Mouse (Mus musculus): Measurements from ENCODE around the gene Apobec2.

Gene Apobec2

DNA sequence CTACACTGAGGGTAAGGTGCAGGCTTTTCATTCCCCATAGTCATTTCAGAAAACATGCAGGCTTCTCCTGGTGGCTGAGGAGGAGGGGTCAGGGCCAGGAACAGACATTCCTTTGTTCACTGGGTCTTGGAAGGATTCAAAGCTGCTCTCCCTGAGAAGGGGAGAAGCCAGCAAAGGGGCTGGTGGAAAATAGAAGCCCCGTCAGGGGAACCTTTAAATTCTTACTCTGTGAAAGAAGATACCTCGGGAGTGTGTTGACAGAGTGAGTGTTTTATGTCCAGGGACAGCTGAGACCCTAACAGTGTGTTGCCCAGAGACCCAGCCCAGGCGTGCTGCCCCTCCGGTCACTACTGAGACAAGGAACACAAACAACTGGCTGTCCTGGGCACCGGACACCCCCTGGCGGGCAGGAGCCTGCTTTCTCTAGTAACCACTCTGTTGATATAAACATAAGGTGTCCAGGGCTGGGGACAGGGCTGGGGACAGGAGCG is 4.7 kb upstream of the Apobec2 start:
- DNase-seq (ENCODE audit: low spot score in 2 of 2): no peak

DNA sequence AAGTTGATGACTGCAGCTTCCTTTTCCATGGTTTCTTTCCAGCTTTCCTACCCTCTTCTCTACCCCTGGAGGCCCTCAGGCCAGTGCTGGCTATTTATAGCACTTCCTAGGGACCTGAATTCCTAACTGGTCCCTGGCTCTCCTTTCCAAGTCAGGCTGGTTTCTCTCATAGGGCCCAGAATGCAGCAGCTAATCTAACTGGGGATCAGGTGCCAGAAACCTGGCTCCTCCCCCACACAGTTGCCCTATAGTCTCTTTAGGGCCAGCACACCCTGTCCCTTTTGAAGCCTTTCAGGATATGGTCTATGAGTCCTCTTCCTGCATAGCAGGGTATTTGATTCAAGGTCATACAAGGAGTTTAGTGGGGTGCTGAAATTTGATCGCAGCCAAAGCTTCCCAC is 3.8 kb upstream of the Apobec2 start:
- no peak for DNase-seq (ENCODE audit: low spot score in 2 of 2)

DNA sequence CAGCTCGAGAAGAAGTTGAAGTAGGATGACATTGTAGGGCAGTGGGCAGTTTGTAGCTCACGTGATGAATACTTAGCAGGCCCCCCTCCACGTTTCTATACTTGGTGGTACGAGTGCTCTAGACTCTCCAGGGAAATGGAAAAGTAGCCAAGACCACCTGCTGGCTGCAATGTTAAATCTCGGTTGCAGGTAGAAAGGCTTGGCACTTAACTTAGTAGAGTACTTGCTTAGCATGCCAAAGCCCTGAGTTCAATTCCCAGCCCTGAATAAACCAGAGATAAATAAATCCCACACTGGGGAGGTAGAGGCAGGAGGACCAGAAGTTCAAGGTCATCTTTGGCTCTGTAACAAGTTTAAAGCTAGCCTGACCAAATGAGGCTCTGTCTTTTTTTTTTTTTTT is 1.7 kb upstream of the Apobec2 start:
- DNase-seq (ENCODE audit: low spot score in 2 of 2): no peak

DNA sequence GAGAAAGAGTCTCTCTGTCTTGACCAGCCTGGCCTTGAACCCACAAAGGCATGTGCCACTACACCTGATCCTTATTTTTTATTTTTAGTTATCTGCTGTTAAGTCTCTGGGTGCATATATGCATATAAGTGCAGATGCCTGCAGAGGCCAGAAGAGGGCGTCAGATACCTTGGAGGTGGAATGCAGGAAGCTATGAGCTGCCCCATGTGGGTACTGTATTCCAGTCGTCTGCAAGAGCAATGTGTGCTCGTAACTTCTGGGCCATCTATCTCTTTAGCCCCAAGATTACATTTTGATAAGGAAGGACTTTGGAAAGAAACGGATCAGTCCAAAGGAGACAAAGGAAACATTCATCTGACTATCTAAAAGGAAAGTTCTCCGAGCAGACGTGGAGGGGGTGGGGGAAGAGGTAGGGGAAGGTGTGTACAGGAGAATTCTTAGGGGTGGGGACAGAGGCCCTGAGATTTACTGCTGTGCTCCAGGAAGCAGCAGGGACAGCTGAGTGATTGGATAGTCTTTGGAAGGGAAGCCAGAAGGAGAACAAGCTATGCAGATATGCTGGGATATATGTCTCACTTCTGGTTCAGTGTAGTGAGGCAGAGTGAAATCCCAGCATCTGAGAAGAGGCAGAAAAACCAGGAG is 1.1 kb upstream of the Apobec2 start:
- no peak for DNase-seq (ENCODE audit: low spot score in 2 of 2)

DNA sequence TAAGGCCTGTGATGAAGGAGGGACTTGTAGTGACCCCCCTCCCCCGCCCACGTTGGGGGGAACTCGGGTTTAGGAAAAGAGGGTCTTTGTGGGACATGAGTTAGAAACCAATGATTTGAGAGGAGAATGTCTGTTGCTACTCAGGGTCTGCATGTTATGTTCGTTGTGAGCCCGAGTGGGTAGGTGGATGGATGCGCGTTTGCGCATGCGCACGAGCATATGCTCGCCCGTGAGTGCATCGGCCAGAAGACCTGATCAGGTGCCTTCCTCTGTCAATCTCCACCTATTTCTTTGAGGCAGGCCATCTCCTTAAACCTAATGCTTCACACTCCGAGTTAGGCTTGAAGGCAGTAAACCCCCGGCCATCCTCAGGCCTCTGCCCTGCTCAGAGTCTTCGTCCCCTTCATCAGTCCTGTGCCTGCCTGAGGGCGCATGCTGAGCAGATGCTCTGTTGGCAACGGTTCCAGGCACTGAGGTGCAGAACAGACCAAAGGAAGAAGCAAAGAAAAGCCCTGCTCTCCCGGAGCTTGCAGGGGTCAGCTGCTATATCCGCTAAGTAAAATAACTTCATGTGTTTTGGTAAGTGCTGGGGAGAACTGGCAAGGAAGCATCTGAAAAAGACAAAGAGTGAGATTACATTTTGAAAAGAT is 401 bp upstream of the Apobec2 start:
- no peak for DNase-seq (ENCODE audit: low spot score in 2 of 2)

DNA sequence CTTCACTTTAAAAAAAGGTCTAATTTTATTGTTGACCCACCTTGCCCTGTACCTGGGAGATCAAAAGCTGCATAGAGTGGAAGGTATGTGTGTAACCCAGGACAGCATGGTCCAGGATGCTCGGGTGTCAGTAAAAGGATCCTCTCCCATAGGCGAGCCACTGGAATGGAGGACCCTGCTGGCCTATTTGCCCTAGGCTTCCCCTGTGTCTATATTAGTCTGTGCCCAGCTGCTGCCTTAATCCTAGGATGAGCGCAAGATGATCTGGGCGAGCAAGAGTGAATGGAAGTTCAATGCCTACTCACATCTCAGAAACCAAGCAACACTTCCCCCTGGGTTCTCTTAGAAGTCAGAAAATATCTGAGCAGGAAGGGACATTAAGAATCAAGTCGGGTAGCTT is 1.7 kb downstream of the Apobec2 start:
- no peak for DNase-seq (ENCODE audit: low spot score in 2 of 2)

DNA sequence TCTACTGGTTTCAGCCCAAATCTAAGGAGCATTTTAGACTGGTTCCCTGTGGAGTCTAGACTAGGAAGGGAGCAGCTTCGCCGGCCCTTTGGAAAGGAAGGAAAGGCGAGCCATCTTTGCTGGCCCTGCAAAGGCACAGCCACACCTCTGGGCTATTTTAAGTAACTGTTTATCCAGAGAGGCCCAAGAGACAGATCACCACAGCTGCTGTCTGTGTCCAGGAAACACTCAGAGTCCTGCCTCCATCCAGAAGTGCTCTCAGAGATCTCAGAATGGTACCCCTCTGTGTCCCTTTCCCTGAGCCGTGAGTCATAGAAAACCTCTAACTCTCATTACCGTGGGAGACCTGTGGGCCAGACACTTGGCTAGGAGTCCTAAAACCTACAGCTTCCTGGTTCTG is 2.3 kb downstream of the Apobec2 start:
- no peak for DNase-seq (ENCODE audit: low spot score in 2 of 2)

DNA sequence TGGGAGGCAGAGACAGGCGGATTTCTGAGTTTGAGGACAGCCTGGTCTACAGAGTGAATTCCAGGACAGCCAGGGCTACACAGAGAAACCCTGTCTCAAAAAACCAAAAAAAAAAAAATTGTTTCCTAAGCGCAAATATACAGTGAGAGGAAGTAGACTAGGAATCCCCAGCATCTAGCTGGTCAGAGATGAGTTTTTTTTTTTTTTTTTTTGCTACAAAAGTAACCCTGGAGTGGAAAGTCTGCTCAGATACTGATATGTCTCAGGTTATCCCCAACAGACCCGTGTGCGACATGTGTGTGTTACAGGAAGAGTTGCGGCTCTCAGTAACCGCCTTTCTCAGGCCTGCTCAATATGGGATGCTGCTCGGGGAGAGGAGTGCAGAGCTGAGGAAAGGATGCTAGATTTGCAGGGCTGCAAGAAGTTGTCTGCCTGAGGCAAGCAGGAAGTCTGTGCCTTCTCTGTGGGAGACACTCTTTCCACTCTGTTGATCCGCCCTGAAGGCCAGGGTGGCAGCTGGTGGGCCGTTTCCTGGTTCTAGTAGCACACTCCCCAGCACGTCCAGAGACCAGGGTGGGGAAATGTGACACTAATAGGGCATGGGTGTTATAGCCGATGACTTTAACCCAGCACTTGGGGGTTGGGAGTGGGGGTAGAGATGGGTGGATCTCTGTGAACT is 4.7 kb downstream of the Apobec2 start:
- DNase-seq (ENCODE audit: low spot score in 2 of 2): no peak

DNA sequence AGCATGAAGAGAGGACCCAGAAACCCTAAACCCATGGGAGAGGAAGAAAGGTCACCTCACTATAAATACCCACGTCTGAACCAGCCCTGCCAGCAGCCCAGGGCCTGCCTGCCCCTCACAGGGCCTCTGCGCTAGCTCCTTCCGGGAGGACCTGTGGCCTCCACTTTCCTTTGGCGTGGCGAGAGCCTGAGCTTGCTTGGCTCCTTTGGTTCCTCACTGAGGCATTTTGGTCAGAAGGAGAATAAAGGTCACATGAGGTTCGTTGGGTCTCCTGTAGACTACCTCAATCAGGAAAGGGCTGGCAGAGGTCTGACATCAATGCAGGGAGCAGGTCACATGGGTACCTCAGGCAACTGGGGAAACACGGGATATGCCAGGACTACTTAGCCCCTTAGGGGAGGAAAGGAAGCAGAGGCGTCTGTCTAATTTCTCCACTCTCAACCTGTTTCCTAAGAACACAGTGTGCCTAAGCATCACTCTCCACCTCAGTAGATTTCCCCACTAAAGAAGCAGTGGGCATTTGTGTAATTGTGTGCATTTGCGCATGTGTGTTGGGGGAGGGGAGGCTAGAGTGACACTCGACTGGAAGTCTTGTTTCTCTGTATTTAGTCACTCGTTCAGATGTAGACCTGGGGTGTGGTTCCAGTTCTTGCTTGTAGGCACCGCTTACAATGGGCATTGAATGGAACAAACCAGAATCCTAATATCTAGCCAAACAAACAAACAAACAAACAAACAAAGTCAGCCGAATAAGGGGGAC is 5.6 kb downstream of the Apobec2 start:
- no peak for DNase-seq (ENCODE audit: low spot score in 2 of 2)

DNA sequence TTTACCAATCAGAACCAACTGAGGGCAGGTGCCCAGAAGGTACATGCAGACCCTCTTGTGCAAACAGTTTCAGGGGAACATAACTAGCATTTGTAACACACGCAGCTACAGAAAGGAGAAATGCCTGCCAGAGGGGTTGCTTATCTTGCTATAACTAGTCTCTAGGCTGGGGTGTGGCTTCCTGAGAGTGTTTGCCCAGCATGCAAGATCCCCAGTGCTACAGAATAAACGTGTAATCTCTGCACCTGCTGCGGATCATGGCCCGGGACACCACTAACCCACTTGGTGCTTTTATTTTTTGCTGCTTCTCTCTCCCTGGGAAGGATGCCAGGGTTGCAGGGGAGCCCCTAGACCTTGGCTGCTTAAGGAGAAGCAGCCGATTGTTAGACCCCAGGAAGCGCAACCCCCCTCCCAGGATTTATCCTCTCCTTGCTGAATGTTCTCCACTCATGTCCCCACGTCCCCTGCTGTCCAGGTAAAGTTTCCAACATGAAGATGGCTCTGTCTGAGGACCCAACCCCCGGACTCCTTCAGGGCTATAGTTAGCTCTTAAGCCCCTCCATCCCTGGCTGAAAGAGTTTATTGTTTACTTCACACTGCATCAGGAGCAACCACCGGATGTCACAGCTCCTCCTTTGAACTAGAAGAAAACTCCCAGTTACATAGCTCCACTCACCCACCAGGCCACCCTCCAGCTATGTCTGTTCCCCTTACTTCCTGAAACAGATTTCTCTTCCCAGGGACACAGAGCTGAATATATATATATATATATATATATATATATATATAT is 6.7 kb downstream of the Apobec2 start:
- DNase-seq (ENCODE audit: low spot score in 2 of 2): no peak

DNA sequence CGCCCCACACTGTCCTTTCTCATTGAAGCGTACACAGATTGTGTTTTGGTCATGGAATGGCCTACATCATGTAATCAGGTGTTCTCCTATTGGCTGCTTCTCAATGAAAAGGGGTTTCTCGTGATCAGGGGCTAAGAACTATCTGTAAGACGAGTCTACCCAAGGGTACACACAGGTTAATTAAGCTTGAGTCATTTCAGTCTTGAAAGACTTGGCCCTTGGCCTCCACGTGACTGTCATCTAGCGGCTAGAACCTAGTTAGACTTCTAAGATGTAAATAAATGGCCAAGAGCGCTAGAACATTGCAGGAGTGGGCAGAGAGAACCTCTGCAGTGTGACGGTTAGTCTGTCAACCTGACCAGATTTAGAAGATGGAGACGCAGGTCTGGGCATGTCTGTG is 8.5 kb downstream of the Apobec2 start:
- no peak for DNase-seq (ENCODE audit: low spot score in 2 of 2)

DNA sequence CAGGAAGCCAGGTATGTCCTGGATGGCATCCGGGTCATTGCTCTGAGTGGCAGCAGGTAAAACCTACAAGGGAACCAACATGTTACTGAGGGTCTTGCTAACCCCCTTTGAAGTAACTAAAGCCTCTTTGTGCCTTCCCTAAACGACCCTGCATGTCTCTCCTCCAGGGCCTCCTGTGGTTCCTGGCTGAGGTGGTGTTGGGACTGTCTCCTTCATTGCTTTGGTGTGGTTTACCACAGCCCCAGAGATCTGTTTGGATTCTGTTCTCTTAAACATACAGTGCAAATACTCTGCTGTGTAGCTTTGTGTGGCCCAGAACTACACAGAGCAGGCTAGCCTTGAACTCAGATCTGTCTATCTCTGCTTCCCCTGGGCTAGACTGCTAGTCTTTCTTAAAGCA is 13.2 kb downstream of the Apobec2 start:
- no peak for DNase-seq (ENCODE audit: low spot score in 2 of 2)

DNA sequence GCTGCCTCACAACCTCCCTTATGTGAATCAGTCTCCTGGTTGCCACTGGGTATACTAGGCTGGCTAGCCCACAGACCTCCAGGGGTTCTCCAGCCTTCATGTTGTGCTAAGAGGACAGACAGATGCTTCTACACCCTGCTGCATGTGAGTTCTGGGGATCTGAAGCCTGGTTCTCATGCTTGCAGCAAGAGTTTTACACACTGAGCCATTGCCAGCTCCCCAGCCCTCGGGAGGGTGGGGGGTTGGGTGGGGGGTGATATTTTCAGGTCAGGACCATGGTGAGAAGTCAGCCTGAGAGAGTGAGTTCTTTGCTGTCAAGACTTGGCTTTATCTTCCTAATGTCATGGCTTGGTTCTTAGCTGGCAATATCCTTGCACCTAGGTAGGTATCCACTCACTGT is 13.9 kb downstream of the Apobec2 start:
- DNase-seq (ENCODE audit: low spot score in 2 of 2): no peak

DNA sequence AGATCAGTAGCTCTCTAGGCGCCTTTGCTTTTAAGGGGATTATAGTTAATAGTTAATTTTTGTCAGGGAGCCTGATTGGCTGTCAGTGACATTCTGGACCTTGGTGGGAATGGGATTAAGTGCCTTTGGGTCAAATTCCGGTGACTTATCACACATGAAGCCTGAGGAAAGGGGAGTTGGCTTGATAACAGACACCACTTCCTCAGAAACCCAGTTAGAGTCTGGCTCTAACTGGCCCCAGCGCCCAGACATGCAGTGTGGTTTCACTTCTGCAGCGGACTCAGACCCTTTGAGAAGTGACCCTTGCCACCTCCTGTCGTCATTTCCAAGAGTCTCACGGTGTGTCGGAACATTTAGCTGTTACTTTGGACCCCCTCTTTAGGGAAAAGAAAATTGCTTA is 14.6 kb downstream of the Apobec2 start:
- DNase-seq (ENCODE audit: low spot score in 2 of 2): no peak

DNA sequence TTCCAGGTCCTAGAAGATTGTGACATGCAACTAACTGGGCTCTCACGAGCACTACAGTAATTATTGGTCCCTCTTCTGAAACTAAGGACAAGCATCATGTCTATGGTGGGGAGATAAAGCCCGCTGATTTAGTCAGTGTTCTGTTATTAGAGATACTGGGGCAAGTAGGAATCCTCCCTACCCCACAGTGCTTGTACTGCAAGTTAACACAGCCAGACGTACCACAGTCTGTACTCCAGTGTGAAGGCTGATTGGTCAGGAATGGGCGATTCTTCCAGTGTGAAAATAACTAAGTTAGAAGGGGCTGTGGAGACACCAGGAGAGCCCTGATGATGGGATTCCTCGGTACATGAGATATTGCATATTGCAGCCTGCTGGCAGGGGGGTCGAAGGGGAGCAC is 15.2 kb downstream of the Apobec2 start:
- no peak for DNase-seq (ENCODE audit: low spot score in 2 of 2)

DNA sequence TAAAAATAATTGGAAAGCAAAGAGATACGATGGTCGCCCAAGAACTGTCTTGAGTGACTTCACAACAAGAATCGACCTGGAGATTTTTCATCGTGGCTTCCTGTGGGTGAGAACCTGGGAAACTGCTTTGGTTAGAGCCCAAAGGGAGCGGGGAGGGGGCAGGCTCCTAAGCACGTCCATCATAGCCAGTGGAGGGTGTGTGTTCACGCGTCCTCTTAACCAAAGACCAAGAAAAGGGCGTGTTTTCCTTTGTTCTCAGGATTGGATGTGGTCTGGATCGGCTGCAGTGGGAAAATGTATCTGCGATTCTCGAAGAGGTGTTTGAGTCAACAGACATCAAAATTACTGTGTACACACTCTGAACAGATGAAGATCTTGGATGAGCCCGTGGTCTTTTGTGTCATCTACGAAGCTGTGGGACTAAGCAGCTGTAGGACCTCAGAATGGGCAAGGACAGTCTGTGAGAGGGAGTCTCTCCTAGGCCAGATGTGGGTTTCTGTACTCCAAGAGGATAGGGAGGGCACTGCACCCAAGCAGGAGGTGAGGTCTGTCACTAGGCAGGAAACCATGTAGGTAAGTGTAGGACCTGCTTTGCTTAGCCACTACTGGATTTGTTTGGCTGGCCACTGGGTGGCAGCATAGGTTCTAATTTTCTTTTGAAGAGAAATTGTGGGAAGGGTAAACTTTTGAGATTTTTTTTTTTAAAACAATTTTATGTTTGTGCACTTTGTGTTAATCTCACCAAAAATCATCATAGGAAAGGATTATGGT is 16.1 kb downstream of the Apobec2 start:
- DNase-seq (ENCODE audit: low spot score in 2 of 2): peak; percentile 68 to 80

DNA sequence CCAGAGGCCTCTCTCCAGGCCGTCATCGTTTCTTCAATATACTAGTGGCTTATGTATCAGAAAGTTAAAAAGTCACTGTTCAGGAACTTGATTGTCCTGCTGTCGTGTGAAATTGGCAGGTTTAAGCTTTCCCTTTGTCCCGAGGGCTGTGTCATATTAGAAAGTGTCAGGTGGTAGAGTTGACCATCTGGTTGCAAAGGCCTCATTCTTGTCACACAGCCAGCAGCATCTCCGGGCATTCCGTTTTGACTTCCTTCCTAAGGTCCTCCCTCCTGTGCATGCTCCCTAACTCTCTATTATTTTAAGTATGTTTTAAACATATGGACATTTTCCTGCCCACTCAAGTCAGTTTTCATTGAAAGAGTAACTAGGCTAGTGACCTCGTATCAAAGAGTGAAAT is 16.7 kb downstream of the Apobec2 start:
- no peak for DNase-seq (ENCODE audit: low spot score in 2 of 2)

DNA sequence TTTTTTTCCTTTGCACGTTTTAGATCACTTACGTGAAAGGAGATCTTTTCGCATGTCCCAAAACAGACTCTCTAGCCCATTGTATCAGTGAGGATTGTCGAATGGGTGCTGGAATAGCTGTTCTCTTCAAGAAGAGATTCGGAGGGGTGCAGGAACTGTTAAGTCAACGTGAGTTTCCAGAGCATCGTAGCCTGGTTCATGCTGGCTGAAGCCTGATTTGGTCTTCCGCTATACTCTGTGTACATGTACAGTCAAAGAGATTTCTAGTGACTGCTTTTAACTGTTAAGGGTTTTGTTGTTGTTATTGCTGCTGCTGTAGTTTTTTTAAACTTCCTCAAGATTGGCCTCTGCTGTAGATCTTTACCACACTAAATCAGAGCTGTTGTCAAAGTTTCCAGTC is 21.5 kb downstream of the Apobec2 start:
- no peak for DNase-seq (ENCODE audit: low spot score in 2 of 2)

DNA sequence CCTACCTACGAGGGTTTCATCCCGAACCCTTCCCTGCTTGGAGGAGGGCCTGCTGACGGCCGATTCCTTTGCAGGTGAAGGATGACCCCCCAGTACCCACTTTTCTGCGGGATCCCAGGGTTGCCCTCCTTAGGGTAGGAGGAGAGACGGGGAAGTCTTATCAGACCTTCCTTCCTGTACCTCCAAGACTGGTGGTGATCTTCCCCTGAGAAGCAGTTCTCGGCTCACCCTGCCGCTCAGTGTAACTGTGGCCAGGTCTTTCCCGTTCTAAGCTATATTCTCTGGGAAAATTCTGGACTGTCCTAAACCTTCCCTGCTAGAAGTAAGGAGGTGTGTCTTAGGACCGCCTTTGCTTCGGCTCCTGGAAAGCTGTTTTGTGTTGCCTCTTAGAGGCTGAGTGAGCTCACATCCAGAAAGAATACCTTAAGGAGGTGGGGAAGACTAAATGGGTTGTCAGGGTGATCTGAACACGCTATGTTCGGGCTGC is 22.4 kb downstream of the Apobec2 start:
- no peak for DNase-seq (ENCODE audit: low spot score in 2 of 2)

DNA sequence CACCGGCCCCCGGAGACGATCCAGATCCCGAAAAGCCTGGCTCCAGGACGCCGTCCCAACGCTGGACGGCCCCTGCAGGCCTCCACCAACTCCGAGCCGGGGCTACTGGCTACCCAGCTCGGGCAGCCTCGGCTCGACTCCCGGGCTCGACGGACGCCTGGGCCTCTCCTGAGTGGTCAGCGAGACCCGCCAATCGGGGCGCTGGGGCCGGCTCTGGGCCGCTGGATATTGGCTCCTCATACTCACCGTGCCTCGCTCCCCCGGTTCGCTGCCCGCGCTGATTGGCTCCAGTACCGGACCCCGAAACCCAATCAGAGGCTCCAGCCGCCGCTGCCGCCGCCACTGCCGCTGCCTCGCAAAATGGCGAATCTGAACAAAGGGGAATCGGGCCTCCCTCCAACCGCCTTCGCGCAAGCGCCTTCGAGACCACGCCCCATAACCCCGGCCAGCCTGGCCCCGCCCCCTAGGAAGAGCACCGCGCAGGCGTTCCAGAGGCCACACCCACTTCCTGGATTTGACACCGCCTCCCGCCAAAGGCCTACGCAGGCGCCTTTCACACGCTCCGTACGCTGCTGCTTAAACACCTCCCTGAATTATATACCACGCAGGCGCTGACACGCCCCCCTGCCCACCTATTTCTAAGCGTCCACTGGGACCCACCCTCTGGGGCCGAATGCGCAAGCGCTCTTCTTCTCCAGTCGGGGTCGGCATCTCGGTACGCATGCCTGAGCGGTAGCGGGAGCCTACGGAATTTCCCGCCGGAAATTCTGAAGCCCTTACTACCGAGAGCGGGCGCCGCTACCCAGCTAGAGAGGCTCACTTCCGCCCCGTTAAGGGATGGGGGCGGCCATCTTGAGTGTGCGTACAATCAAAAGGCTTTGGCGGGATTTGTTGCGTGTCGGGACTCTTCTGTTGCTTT is 23.1 kb downstream of the Apobec2 start, which contains the start of the genes Nfya and Oard1:
Gene Nfya, minus strand, starts transcription at position 527 of the 919 bp plus-strand sequence.
Gene Oard1, plus strand, starts transcription at position 635 of the 919 bp plus-strand sequence.
- peak; percentile 99 to 100 for DNase-seq (ENCODE audit: low spot score in 2 of 2)
